Mouse (Mus musculus): Measurements from ENCODE around the gene Msmo1. TPM values are rescaled to one million over a fixed set of nuclear protein-coding genes. Genes with fewer than 3 reads are reported as not detected.

The Msmo1 gene
- total RNA-seq, 2 experiments from 2014 or later, result 118 to 119 TPM

Other genes with a start within 250 kb of the Msmo1 start
- 1,000 to 10,000 TPM; 1,698 to 1,832 TPM for gene Cpe, start 40.7 kb downstream of the Msmo1 start, total RNA-seq (2021)
- 100 to 1,000 TPM; 124 to 128 TPM for gene Klhl2, start 116.2 kb upstream of the Msmo1 start, total RNA-seq (2021)
- 10 to 100 TPM; 14.7 to 15.0 TPM for gene Tmem192, start 213.4 kb upstream of the Msmo1 start, total RNA-seq (2021)